Mouse (Mus musculus): ENCODE results near the gene Cracr2b.

DNA sequence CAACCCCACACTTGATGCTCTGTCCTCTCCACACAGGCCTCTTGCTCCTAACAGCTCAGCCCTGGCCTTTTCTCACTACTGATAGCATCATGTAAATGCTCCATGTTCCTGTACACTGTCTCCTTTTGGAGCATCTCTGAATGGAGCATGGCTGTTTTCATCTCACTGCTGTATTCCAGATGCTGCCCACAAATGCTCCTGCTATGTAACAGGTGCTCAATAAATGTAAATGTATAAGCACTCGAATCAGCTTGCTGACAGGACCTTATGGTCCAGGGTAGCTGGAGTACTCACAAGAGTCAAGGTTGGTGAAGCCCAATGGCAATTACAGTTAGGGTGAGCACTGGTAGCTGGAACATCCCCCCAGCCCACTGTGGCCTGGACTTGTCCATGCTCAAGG, 10.3 kb downstream of the Cracr2b start:
- no peak for TF ChIP-seq POLR2A (IDR thresholded peaks at IDR 0.05; ENCODE audit: borderline replicate concordance, extremely low read depth, insufficient read depth, insufficient read length, poor library complexity, severe bottlenecking)
- TF ChIP-seq CTCF (IDR thresholded peaks at IDR 0.05; ENCODE audit: borderline replicate concordance, extremely low read depth, insufficient read depth, insufficient read length): no peak

Data from brain, embryonic 14.5 days (tissue).